Mouse (Mus musculus) erythroblast, embryonic 14.5 days (primary cell): ENCODE data around the gene Rnf144b.

Experiments
- GATA1 ChIP-seq: IDR thresholded peaks from 2 replicates; pipeline ENCODE4 v1.6.1; 2012; ENCODE audit warnings: low read length, inconsistent platforms, mixed read lengths
- TAL1 ChIP-seq: IDR thresholded peaks from 3 replicates; pipeline ENCODE4 v1.6.1; 2012; ENCODE audit warnings: low read length, inconsistent platforms, mixed read lengths

DNA sequence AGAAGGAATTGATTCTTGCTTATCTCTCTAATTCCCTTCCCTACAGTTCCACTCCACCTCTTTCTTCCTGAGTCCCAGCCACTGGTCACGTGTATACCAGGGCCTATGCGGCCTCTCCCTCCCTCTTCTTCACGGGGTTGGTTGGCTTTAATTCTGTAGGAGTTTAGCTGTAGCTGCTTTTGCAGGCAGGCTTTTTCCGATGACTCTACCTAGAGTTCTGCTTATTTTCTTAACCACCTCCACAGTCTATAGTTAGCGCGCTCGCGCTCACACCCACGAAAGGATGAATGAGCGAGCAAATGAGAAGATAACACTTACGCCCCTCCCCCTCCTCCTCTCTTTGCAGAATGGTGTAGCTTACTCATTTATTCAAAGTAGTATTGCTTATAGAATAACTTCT, 26.1 kb downstream of the Rnf144b start:
- no peak for TF ChIP-seq GATA1
- TF ChIP-seq TAL1, result no peak
